Mouse (Mus musculus): Measurements from ENCODE around the gene Cdk5rap2.

Gene Cdk5rap2

DNA sequence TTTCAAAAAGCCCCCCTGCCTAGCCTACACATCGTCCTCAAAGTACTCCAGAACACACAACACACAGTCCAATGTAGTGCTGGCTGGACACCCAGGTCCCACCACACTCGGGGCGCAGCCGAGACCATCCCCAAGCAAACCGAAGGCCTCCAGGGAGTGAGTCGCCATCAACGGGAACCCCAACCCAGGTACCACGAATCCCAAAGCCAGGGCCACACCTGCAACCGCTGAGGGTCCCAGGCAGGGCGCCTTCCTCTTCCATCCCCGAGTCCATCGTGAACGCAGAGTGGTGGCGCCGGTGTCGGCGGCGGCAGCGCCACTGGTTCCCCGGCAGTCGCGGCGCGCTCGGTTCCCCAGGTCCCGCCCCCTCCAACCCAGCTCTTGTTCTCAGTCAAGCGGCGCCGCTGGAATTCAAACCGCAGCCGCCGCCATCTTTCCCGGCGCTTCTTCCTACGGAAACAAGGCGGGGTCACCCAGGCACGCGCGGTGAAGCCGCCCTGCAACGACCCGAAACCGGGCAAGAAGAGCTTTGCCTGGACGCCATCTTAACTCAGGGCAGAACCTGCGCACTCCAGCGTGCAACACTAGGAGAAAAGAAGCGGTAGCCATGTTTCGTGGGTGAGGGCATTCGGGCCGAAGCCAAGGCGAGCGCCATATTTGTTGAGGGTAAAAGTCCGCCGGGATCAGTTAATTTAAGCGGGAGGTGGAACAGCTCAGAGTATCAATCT, at the start of gene Cdk5rap2:
TSS of gene Cdk5rap2 (minus strand) at position 450 of the 728 bp plus-strand sequence.
- DNase-seq (ENCODE audit: low spot score in 2 of 2): peak; percentile 88 to 91

DNA sequence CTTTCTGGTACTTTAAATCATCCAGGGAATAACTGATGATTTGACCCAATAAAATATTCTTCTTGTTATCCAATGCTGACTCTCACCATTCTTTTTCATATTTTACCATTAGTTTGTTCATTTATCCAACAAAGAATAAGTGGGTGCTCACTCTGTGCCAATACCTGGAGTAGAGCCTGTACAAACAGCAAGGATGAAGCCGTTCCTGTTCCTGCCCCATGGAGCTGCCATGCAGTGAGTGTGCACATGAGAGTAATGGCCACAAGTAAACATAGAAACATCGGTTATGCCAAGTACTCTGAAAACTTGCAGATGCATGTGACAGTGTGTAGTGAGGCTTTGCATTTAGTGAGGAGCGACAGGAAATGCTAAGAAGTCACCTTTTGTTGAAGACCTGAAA, 41.9 kb upstream of the Cdk5rap2 start:
- DNase-seq (ENCODE audit: low spot score in 2 of 2): no peak

DNA sequence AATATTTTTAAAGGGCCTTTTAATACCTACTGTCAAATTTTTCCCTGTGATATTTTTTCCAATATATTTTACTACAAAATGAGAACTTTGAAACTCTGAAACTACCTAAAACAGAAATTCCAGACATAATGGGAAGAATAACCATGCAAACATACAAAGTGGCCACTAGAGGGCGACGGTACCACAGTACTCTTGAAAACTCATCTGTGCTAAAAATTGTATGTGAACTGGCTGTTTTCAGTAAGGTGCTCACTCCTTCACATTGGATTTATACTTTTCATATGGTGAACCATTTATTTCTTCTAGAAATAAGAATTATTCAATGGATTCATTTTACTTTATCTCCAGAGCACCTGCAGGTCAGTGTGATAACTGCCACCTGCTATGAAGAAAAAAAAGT, 41.5 kb upstream of the Cdk5rap2 start:
- DNase-seq (ENCODE audit: low spot score in 2 of 2): peak; percentile 8 to 27

DNA sequence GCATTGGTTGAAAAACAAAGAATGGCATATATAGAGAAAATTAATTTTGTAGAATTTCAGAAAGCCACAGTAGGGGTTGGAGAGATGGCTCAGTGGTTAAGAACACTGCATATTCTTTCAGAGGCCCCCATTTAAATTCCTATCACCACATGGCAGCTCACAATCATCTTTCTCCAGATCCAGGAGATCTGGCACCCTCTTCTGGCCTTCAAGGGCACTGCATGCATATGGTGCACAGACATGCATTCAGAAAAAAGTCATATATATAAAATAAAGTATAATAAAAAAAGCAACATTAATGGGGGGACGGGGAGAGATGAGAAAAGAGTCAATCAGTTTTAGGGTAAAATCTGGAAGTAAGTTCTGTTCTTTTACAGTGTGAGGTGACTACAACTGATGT, 39.4 kb upstream of the Cdk5rap2 start:
- DNase-seq (ENCODE audit: low spot score in 2 of 2): no peak

DNA sequence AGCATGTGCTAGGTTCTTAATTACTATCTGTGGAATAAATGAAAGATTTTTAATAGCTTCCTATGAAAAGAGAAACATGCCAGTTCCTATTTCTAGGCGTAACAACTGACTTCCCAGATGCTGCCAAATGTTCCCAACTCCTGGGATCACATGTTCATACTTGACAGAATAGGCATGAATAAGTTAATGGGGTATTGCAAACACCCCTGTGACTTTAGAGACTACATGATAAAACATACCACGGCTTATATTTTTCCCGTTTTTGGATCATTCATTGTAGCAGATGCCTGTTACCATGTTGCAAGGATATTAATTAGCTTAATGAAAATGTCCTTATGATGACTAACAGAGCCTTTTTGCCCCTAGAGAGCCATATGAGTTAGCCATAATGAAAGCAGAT, 36.5 kb upstream of the Cdk5rap2 start:
- DNase-seq (ENCODE audit: low spot score in 2 of 2): no peak

DNA sequence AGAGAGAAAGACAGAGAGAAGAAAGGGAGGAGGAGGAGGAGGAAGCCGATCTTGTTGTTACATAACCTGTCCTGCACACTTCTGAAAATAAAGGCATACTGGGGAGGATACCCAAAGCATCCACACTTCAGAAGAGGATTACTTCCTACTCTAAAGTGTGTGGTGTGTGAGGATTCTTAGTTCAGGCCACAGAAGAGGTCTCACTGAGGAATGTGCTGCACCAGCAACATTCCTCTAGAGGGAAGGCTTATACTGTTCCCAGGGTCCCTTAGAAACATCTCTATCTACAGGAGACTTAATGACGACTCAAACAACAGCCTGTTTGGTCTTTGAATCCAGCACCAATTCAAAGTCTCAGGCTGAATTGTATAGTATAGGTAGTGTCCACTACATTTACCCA, 10.0 kb upstream of the Cdk5rap2 start:
- DNase-seq (ENCODE audit: low spot score in 2 of 2): no peak

DNA sequence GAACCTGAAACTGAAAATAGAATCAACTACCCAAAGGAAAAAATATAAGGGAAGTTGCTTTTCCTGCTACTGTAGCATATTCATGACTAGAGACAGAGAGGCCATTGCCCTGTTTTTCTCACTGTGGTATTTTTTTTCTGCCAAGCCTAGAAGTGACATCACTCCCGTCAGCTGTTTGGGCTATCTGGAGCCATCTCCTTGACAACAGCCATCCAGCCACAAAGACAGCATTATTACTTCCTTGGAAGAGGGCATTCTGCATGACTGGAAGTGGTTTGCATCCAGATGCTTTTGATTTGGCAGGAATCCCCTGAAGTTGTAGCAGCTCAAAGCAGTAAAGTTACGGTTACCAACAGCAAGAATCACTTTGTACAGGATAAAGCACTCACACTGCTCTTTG, 1.9 kb upstream of the Cdk5rap2 start:
- DNase-seq (ENCODE audit: low spot score in 2 of 2): peak in 1 of 2 experiments; percentile 5

DNA sequence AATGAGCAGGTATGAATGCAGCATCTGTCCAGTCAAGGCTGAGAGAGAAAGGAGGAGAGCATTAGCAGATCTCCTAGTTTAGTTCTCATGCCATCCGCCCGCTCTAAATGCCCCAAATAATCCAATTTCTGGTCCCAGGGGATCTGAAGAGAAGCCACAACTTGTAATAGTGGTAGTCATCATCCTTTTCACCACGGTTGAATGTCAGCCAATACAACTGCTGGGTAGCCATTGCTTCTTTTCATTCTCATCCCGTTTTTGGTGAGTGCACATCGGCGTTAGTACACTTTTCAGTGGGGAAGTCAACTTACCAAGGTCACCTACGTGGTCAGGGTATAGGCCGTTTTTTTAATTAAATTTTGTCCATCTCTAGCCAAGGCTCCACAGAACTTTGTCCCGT, 787 bp downstream of the Cdk5rap2 start:
- DNase-seq (ENCODE audit: low spot score in 2 of 2): no peak

DNA sequence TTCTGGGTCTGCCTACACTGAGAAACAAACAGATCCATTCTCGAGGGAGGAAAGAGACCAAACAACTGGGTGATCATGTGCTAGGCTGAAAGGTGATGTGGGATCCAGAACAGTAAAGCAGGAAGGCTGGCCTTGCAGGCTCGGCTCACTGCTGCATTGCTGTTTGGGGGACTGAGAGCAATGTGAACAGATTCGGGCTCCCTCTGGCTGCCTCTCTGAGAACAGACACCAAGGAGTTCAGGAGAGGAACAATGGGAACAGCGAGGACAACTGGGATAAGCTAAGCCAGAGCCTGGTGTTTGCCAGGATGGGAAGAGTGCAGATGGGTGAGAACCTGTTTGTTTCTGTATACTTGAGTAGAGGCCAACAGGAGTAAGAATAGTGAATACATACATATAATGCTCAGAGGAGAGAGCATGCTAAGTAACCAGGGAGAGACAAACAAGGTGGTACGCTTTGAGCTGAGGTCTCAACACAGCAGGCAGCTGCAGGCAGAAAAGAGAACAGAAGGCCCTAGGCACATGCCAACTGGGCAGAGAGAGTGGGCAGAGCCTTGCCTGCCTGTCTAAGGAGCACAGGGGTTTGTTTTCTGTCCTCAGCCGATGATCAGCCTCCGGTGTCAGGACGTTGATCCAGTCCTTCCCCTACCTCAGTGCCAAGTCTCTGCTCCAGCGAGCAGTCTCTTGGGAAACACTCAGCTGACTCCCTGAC, 8.0 kb downstream of the Cdk5rap2 start:
- no peak for DNase-seq (ENCODE audit: low spot score in 2 of 2)

DNA sequence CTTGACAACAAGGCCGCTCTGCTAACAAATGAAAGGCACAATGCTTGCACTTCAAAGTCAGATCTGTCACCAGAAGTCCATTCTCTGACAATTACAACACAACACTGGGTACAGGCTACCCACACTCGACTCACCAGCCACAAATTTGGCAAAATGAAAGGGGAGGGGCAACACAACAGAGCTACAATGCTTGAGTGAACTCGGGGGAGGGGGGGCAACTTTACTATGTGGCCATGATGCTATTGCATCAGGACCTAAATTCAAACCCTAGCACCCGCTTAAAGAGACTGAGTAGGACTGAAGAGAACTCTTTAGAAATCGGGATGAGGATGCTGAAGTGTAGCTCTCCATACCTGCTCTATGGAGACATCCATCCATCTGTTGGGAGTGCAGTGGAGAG, 10.8 kb downstream of the Cdk5rap2 start:
- DNase-seq (ENCODE audit: low spot score in 2 of 2): no peak

DNA sequence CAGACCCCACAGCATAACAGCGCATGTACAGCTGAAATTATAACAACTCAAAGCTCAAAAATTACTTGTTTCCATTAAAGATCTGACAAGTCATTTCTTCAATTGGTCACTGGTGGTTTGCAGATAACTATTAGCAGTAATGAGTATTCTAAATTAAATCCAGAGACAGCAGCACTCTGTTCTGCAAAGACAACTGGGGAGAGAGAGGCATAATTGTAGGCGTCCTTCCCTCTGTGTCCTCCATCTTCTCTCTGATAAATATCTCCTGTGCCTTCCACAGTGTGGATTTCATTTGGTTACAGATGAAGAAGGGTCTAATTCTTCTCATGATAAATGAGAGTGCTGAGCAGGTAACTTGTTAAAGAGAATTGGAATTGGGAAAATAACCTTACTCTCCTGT, 11.2 kb downstream of the Cdk5rap2 start:
- DNase-seq (ENCODE audit: low spot score in 2 of 2): no peak

DNA sequence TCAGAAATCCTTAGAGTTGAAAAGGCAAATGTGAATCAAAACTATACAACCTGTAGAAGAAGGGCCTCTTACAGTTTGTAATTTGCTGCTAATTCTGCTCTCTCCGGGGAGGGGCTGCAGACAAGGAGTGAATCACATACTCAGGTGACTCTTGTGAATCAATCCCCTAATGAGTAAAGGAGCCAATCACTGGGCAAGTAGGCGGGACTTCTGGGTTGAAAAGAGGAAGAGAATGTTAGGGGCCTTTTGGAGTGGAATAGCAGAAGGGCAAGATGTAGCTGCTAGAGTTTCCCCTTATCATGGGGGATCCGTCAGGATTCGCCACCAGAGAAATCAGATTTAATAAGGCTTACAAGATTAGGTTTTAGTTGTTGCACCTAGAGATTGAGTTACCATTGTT, 12.2 kb downstream of the Cdk5rap2 start:
- DNase-seq (ENCODE audit: low spot score in 2 of 2): peak in 1 of 2 experiments; percentile 26

DNA sequence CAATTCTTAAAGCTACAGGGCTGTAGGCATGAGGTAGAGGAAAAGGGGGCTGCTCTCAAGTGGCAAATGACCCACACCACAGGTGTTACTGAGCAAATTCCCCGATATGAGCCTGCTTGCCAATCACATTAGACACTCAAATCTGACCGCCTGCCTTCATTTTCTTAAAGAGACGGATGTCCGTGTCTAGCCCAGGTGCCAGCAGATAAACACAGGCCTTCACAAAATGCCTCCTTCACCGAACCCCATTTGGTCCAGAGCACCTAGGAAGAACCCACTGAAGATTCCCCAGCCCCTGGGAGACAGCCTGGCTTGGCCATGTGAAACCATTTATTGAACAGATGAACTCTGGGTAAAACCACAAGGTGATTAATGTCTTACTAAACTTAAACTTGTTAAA, 13.5 kb downstream of the Cdk5rap2 start:
- no peak for DNase-seq (ENCODE audit: low spot score in 2 of 2)

DNA sequence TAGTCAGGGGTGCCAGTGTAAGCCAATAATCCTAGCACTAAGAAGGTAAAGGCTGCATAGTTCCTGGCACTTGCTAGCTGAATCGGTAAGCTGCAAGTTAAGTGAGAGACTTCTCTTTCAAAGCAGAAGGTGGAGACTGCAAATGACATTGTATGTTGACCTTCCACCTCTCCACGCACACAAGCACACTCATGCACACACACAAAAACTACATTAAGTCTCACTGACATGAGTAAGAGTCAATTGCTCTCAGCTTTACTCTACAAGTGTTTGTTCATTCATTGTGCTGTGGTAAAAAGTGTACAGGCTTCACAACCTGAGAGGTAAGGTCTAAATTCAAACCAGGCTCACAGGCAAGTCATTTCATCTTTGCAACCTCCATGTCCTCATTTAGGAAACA, 15.5 kb downstream of the Cdk5rap2 start:
- no peak for DNase-seq (ENCODE audit: low spot score in 2 of 2)

DNA sequence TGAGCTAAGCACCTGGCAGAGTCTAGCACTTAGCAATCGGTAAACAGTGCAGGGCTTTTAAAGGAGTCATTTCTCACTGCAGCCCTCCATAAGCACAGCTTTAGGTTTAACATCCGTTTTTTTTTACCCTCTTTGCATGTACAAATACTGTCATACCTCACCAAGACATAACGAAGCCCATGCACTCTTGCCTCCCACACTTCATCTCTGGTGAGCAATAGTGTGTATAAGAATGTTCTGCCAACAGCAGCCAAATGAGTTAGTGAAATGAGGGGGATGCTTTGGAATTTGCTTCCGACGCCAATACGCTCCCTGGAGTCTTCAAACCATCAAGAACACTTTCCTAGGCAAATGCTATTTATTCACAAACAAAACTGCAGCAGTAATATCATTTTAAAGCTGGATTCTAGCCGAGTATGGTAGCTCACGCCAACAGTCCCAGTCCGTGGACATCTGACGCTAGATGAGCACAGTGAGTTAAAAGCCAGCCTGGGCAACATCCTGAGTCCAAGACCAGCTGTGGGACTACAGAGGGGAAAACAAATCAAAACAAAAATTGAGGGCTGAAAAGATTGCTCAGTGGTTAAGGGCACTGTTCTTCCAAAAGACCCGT, 18.4 kb downstream of the Cdk5rap2 start:
- DNase-seq (ENCODE audit: low spot score in 2 of 2): no peak

DNA sequence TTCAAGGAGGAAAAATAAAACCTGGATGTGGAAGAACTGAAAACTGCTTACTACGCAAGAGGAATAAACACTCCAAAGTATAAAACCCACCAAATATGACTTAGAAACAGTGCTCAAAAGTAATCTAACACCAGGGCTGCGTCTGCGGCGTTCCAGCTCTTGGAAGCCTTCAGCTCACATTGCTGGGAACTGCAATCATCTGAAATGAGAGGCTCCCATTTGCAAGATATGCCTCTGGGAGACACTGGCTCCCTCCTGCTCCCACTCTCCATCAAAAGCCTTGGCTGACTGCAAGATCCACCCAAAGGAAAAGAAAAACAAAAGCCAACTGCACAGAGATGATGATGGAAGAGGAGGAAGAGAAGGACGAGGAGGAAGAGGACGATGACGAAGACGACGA, 19.2 kb downstream of the Cdk5rap2 start:
- DNase-seq (ENCODE audit: low spot score in 2 of 2): no peak

DNA sequence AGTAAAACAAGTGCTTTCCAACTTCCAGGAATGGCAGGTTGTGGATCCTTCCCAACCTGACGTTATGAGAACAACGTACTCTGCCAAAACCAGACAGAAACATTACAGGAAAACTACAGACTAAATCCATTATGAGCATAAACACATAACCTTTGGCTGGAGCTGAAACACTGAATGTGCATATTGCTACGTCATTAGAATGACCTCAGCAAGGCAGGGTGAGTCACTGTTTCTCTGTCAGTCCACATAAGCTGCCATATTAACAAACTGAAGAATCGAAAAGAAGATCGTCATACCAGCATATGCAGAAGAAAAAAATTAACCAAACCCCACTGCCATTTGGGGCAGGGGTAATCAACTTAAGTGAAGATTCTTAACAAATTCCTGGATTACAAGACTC, 24.0 kb downstream of the Cdk5rap2 start:
- no peak for DNase-seq (ENCODE audit: low spot score in 2 of 2)

DNA sequence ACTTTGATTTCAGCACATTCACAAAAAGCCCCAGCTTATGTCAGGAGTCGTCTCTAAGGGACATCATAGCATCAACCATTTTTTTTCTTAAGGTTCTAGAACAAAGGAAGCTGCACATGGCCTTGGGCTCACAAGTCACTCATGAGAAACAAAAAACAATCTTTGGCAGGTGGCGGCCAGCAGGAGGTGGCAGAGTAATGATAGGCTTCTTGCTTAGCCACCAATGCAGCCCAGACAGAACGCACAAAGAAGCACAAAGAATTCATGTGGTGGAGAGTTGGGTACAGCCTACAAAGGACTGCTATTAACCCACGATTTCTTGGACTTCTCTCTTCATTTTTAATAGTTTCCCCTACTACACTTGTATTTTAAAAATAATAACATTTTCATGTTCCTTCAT, 32.9 kb downstream of the Cdk5rap2 start:
- no peak for DNase-seq (ENCODE audit: low spot score in 2 of 2)

DNA sequence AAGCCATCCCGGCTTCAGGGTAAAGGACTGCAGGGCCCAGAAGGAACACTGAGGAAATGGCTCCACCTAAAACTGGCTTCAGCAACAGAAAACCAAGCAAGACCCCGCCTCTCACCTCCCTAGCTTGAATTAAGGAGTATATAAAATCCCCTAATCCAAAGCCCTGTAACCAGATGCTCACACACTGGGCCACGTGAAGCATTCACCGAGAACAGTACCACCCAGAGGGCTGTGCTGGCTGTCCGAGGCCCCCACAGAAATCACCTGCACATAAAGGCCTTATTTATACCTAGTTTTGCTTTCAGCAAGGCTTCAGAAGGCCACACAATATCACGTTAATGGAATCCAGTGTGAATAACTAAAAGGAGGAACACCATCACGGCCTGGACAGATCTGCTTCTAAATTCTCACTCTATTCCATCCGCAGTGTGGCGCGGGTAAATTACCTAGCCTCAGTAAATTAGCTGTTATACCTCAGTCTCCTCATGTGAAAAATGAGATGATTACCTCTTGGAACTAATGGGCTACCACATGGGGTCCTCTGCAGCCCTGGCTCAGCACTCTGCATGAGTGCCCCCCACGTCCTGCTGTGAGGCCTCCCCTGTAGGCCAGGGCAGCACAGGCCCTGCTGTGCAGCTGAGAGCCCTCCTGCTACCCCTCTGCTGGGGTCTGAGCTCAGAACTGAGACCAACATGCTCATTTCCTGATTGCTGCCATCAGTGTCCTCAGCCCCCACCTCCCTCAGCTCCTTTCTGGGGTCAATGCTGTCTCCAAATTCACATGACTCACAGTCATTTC, 45.0 kb downstream of the Cdk5rap2 start:
- no peak for DNase-seq (ENCODE audit: low spot score in 2 of 2)

DNA sequence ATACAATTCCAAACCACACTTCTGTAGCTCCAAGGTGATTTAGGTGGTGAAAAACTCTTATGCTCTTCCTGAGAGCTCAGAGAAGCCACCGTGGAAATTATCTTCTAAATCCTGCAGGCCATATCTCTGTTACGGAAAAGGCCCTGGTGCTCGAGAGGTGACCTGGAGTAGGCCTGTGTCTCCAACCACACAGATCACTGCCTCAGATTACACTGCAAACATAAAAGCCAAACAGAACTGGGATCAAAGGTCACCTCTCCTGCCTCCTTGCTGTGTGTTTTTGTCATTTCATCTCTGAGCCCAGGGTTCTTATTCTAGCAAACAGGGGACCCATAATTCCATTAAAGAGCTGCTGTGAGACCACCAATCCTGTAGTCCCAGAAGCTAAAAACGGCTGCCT, 48.9 kb downstream of the Cdk5rap2 start:
- DNase-seq (ENCODE audit: low spot score in 2 of 2): no peak

DNA sequence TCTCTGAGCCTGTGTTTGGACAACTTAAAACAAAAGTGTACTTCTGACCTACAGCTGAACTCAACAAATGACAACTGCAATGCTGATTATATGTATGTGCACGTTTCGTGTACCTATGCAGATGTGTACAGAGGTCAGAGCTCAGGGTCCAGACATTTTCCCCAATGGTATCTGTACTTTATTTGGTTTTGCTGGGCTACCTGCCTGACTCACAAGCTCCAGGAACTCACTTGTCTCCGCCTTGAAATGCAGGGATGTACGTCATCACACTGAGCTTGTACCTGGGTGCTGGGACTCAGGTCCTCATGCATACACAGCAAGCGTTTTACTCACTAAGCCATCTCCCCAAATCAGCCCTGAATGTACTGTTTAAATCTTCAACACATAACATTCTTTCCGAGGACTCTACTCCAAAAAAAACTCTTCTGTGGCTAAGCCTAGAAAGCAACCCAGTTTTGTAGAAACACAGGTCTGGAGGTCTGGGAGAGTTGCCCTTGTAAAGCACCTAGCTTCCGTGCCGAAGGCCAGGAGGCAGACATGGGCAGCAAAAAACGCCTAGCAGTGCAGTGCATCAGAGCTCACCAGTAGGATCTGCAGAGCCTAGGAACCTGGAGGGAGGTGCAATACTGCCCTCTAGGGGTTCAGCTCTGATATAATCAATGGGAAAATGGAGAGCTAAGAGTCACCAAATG, 54.4 kb downstream of the Cdk5rap2 start:
- DNase-seq (ENCODE audit: low spot score in 2 of 2): peak; percentile 4 to 8

DNA sequence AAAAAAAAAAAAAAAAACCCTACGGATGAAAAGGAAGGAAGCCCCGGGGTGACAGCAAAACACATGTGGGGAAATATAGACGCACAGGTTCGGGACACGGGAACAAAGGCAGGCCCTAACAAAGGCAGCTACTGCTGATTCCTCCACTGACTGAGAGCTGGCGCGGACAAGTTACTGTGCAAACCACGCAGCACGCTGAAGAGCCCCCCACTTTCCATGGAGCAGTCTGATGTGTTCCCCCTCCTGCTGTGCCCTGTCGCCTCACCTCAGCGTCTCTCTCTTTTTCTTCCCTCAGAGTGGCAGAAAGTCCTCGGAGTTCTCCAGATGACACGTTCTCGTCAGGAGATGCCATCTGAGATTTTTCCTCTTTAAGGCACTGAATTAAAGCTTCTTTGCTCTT, 55.8 kb downstream of the Cdk5rap2 start:
- no peak for DNase-seq (ENCODE audit: low spot score in 2 of 2)
